Mouse (Mus musculus) kidney, adult 8-10 months (tissue): ENCODE data around the gene Ltf.

ENCODE experiments used
- DNase-seq, 2 experiments: peaks; one replicate each; pipeline ENCODE4 v3.0.0; 2022

Gene Ltf

GRCm38 (mm10) chr9:111019022-111019421 is at the start of gene Ltf:
TSS of gene Ltf (plus strand) at chr9:111019271.
- no peak for DNase-seq

- no peak for DNase-seq
These were observed 39.7 kb upstream of the Ltf start for GRCm38 (mm10) chr9:110979411-110979810.

GRCm38 (mm10) chr9:110982351-110982750 is 36.7 kb upstream of the Ltf start:
- no peak for DNase-seq

- no peak for DNase-seq
These were observed 35.0 kb upstream of the Ltf start for GRCm38 (mm10) chr9:110984096-110984495.

- DNase-seq: no peak
These were observed 33.5 kb upstream of the Ltf start for GRCm38 (mm10) chr9:110985541-110985940.

GRCm38 (mm10) chr9:110985951-110986350 is 33.1 kb upstream of the Ltf start:
- no peak for DNase-seq

GRCm38 (mm10) chr9:110987331-110987730 is 31.7 kb upstream of the Ltf start:
- no peak for DNase-seq

GRCm38 (mm10) chr9:110988078-110988477 is 31.0 kb upstream of the Ltf start:
- no peak for DNase-seq

- no peak for DNase-seq
These were observed 29.9 kb upstream of the Ltf start for GRCm38 (mm10) chr9:110989141-110989540.

- DNase-seq: peak in 1 of 2 experiments; percentile 33
These were observed 29.5 kb upstream of the Ltf start for GRCm38 (mm10) chr9:110989543-110989942.

- DNase-seq: peak; percentile 48 to 54
These were observed 28.9 kb upstream of the Ltf start, which contains the start of gene Rtp3 for GRCm38 (mm10) chr9:110990204-110990603. TSS of gene Rtp3 (minus strand) at chr9:110990583.

- DNase-seq: peak in 1 of 2 experiments; percentile 30
These were observed 25.8 kb upstream of the Ltf start for GRCm38 (mm10) chr9:110993281-110993709.

GRCm38 (mm10) chr9:110994716-110995172 is 24.3 kb upstream of the Ltf start:
- DNase-seq: peak; percentile 84 to 88

- peak; percentile 64 to 79 for DNase-seq
These were observed 21.8 kb upstream of the Ltf start for GRCm38 (mm10) chr9:110997245-110997644.

- peak in 1 of 2 experiments; percentile 17 for DNase-seq
These were observed 20.0 kb upstream of the Ltf start for GRCm38 (mm10) chr9:110999056-110999455.

GRCm38 (mm10) chr9:110999856-111000255 is 19.2 kb upstream of the Ltf start:
- peak; percentile 52 to 55 for DNase-seq

GRCm38 (mm10) chr9:111001621-111002020 is 17.4 kb upstream of the Ltf start:
- DNase-seq: no peak

- DNase-seq: no peak
These were observed 15.8 kb upstream of the Ltf start for GRCm38 (mm10) chr9:111003279-111003678.

GRCm38 (mm10) chr9:111006544-111006943 is 12.5 kb upstream of the Ltf start:
- DNase-seq: no peak

GRCm38 (mm10) chr9:111009763-111010162 is 9.3 kb upstream of the Ltf start:
- DNase-seq: no peak

- DNase-seq: peak; percentile 30 to 45
These were observed 7.5 kb upstream of the Ltf start for GRCm38 (mm10) chr9:111011550-111011949.

- peak; percentile 28 to 38 for DNase-seq
These were observed 7.0 kb upstream of the Ltf start for GRCm38 (mm10) chr9:111012041-111012440.

GRCm38 (mm10) chr9:111015658-111016057 is 3.4 kb upstream of the Ltf start:
- no peak for DNase-seq

GRCm38 (mm10) chr9:111026791-111027190 is 7.7 kb downstream of the Ltf start:
- no peak for DNase-seq

- DNase-seq: no peak
These were observed 14.6 kb downstream of the Ltf start for GRCm38 (mm10) chr9:111033717-111034116.
